Mouse (Mus musculus) cerebellum, adult (tissue): ENCODE results near the gene Stpg3.

Source experiments
- ATAC-seq: cut with Nextera tagmentation; 2 replicates; pipeline ENCODE4 v1.9.2; 2017; ENCODE audit warnings: mild to moderate bottlenecking, moderate library complexity, mixed read lengths; ENCODE audit not compliant: insufficient number of reproducible peaks, low FRiP score, low TSS enrichment

The Stpg3 gene

DNA sequence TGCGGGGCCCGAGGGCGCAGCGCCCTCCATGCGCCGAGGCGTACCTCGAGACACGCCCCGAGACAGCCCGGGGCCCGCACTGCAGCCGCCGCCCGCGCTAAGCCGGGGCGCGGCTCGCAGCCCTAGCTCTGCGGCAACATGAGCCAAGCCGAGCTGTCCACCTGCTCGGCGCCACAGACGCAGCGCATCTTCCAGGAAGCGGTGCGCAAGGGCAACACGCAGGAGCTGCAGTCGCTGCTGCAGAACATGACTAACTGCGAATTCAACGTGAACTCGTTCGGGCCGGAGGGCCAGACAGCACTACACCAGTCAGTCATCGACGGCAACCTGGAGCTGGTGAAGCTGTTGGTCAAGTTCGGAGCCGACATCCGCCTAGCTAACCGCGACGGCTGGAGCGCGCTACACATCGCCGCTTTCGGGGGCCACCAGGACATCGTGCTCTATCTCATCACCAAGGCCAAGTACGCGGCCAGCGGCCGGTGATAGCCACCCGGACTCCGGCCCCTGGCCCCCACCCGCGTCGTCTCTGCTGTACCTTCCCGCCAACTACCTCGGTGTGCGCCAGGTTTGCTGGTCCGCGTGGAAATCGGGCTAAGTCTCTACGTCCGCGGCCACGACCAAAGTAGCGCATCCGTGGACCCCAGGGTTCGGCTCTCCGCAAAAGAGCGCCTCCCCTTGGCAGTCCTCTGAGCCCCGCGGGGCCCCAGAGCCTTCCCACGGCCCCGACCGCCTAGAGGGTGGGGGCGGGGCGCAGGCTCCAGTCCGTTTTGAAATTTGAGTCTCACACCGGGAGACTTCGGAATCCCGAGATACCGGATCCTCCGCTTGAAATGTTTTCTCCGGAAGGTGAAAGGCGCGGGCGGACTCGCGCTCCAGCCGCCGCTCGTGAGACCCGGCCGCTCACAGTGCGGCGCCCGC, 33.2 kb downstream of the Stpg3 start:
- ATAC-seq, result no peak

DNA sequence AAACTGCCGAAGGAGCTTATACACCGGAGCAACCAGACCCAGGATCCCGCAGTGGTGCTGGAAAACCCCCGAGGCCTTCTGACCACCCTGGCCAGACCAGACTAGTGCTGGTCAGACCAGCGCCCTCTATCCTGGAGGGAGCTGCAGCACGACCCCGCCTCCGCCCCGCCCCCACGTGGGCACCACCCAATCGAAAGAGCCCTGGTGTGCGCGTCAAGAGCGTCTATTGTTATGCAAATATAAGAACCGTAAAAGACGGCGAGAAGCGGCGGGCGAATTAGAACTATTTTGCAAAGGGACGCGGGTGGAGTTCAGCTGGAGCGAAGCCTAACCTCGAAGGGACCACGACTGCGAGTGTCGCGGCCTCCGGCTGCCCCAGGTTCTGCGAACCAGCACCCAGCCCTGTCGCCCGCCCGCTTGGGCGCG, 33.9 kb downstream of the Stpg3 start, which contains the start of gene Nrarp:
Gene Nrarp (plus strand): TSS at position 281 of the 426 bp plus-strand sequence.
- ATAC-seq, result peak; percentile 54; the same call in 1 of the 2 replicates

DNA sequence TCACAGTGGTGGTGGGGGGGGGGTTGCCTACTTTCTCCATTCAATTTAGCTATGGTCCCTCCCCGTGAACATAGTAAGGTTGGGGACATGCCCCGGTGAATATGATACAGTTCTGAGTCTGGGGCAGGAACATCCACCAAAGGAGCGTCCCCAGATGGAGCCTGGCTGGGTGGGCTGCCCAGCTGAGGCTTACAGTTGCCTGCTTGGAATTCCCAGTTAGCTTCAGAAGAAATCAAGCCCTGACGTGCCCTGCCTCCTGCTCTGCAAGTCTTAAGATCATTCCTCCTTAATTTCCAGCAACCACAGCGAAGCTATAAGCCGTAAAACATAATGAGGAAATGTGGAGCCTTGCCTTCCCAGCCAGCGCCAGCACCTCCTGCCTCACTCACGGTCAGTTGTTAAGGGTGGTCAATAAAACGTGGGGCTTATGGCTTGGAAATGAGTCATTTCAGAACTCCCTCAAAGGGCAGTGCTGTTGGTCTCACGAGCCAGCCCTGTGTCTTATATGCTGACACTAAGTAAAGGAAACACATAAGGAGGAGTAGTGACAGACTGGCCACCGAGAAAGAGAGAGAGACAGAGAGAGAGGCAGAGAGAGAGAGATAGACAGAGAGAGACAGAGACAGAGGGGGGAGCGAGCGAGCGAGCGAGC, 34.7 kb downstream of the Stpg3 start:
- ATAC-seq, result no peak

DNA sequence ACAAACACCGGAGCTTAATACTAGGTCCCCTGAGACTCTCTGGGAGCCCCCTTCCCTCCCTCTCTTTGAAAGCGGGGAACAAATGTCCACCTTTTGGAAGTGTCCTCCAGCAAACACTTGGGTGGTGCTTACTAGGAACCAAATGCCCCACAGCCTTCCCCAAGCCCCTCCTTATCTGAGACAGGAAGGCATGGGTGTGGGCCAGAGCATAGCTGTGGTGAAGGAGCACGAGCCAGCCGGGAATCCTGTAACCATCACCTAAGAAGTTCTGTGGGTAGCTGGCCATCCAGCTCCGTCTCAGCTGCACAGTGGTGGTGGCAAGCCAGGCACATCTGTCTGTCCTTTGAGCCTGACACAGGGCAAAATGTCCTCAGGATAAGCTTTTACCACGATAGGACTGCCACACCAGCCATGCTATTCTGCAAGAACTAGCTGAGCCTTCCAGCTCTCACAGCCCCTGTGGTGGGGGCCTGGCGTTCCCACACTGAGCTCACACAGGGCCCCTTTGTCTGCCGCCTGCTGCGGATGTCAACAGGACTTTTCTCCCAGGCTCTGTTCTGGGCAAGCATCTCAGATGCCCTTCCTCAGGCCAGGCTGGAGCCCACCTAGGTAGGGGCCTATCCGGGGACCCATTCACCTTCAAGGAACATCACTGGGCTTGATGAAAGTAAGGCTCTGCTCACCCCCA, 36.0 kb downstream of the Stpg3 start:
- ATAC-seq, result no peak

DNA sequence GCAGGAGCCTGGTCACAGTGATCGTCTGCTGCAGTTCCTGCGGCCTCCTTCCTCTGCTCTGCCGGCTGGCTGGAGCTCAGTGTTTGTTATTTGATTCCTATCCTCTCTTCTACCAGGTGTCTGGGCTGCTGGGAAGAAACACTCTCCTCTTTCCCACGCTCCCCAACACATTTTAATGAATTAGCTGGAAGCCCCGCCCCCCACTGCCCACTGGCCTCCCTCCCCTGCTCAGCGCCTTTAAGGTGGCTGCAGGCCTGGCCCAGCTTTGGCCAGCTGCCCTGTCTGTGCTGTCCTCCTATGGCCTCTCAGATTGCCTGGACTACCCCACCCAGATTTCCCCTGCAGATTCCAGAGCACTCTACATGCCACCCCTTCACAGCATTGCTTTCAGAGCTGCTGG, 36.8 kb downstream of the Stpg3 start:
- no peak for ATAC-seq

DNA sequence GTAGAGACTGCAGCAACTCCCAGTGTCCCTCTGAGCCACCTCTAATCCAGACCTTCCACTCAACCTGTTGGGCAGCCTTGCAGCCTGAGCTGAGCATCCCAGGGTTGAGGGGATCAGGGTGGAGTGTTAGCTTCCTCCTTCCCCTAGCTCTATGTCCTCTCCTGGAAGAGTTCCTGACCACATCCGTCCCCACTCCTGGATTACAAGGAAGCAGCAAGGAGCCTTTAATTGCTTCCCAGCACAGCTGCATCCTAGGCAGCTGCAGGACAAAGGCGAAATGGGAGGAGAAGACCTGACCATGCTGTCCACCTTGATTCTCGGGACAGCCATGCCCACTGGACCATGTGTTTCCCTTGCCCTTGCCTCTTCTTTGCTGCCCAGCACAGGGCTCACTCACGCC, 37.4 kb downstream of the Stpg3 start:
- ATAC-seq, result no peak

DNA sequence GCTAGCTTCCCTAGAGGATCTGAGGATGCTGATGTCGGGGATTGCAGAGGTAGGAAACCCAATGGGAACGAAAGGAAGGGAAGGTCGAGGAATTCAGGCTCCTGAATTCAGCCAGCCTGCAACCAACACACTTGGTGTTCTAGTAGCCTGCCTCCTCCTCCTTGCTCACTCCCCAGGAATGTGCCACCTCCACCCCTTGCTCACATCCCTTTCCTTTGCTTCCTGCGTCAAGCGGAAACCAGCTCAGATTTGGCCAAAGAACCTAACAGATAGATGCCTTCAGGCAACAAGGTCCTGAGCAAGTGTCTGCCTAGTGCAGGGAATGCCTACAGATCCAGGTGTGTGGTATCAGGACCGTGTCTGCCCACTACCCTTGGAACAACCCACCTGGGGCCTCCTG, 37.9 kb downstream of the Stpg3 start:
- ATAC-seq, result no peak

DNA sequence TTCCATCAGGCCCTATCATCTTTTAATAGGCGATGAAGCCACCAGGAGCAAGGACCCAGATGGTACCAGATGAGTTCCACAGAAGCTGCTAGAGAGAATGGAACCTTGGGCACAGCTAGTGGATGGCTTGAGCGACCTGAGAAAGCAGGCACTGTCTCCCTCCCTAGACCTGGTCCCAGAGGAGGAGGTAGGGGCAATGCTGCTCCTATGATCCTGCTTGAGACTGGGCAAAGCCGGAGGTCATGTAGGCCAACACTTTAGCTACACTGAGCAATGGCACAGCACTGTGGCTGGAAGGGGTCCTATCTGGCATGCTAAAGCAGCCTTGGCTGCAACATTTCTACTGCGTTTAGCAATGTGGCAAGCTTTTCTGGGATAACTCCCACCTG, 38.8 kb downstream of the Stpg3 start:
- no peak for ATAC-seq

DNA sequence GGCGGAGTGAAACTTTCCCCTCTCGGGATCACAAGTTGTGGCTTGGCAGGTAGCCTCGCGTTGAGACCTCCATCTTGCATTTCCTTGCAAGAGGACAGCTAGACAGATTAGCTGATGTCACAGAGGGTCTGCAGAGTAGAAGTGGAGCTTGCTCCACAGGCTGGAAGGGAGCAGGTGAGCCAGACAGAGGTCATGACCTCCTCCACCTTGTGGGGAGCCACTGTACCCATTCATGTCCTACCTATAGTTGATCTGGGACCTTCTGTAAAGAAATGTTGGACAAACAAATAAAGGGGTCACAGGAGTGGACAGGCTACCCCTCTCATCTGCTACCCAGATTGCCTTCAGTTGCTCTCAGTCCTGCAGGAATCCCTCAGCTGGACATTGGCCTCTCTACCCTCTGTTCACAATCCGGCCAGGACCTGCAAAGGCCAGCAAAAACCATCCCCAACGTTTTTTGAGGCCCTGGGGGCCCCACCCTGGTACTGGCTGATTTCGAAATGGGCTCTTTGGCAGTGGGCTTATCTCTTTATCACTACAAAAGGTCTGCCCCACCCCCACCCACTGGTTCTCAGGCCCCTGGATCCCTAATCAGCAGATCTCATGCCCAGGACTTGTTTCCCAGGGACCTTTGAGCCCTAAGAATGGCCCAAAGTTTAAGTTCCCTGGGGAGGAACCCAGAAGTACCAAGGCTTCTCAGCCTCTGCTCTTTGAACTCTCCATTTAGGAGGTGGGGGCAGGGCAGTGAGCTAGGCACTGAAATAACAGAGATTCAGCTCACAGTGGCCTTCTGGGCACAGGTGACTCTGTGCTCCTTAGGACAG, 39.4 kb downstream of the Stpg3 start:
- ATAC-seq, result no peak

DNA sequence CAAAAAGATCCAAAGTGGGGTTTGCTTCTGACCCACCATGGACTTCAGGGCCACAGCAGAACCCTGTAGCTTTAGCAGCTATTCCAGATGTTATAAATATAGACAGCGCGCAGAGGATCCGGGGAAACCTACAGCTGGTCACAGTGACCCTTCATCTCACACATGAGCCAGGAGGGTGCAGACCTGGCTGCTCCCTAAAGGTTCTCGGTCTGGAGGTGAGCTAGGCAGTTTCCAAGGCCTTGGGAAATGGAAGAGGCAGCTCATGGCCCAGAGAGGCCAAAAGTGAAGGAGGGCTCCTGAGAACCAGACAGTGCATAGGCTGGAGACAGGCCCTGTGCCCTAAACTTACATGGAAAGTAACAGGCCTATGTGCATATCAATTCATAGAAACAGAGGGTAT, 40.6 kb downstream of the Stpg3 start:
- no peak for ATAC-seq

DNA sequence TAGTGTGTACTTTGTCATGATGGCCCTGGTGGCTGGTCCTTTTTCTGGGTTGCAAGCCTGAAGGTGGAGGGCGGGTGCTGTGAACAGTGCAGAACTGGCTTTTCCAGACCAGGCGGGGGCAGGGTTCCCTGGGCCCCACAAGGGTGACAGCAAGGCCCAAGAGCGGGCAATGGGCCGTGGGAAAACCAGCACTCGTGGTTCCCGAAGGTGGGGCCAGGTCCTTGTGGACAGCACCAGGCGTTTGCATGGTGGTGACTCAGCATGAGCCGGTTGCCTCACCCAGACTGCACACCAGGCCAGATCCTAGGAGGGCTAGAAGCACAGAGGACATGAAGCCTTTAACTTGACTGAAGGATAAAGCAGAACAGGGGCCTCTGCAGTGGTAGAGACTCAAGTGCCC, 41.8 kb downstream of the Stpg3 start:
- ATAC-seq, result no peak

DNA sequence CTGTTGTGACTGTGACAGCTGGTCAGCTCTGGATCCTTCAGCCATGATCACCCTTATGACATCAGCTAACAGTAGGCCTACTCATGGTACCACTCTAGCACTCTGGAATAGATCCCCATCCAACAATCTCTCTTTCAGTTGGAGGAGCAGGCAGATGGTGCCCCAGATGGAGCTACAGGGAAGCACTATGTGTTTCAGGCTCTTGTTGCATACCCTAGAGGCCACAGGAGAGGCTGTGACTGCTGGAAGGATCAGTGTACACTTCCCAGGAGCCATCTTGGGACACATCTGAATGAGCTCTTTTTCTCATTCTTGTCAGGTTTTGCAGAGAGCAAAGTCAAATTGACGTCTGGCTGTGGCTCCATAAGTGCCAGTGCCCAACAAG, 42.7 kb downstream of the Stpg3 start:
- ATAC-seq, result no peak

DNA sequence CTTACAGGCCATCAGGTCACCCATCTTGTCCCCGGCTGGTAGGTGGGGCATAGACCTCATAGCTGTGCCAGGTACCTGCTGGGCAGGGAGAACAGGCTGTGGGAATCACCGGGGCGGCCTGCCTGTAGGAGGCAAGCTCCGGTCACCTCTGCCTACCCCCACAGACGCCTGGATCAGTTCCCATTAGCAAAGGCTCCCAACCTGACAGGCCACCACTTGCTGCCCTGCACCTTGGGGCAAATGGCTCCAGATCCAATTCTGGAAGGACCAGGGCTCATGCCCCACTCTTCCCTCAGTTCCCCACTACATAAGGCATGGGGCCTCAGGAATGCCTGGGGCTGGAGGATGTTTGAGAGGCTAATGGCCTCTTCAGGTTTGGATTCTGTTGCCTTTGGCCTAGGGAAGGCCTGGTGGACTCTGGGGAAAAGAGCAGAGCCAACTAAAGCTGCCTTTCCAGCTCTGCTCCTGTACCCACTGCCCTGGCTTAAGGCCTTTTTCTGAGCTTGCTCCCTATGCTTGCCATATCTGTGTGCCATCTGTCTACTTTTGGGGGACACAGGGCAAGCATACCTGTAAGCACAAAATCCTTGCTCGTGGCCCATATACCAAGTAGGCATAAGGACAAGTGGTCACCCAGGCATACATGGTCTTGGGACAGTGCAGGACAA, 43.2 kb downstream of the Stpg3 start:
- no peak for ATAC-seq

DNA sequence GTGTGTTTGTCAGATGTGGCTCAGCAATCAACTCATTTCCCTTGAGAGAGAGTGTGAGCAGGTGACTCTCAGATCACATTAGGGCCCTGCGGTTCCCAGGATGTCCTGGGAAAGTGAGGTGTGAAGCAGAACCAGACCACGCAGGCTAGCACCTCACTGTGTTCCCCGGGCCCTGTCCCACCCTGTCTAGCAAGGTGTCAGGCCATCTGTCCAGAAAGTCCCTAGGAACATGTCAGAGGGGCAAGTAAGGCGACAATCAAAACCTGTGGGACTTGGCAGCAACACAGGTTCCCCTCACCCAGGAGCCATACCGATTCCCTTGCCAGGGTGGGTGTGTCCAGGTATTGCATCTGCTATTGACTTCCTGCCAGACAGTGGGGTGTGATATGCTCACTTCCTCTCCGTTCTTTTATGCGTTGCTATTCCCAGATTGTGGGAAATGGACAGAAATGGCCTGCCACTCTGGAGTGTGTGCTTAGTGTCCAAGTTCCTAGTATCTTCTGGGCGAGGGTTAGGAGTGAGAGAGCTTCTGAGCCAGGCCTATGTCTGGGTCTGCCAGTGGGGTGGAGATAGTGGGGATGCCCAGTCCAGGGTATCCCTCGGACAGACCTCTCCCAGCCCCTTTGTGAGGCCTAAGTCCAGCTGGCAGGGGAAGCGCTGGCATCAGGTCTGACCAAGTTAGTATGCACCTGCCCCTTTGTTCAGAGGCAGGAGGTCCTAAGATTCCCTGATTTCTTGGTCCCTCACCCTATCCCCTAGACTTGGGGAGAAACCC, 43.9 kb downstream of the Stpg3 start:
- ATAC-seq, result no peak

DNA sequence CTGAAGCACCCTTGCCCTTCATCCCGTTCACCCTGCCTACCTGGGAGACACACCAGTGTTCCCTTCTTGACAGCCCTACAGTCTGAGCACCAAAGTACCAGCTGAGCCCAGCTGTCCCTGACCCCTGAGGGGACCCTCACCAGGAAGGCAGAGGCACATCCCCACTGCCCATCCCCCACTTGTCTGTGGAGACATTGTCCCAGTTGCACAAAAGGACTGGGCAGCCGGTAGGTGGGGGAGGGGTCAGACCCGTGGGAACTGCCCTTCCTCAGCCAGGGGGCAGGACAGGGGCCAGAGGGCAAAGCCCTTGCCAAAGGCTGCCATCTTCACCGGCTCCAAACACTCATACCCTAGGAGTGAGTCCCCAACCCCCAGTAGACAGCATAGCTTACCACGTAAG, 44.7 kb downstream of the Stpg3 start:
- no peak for ATAC-seq

DNA sequence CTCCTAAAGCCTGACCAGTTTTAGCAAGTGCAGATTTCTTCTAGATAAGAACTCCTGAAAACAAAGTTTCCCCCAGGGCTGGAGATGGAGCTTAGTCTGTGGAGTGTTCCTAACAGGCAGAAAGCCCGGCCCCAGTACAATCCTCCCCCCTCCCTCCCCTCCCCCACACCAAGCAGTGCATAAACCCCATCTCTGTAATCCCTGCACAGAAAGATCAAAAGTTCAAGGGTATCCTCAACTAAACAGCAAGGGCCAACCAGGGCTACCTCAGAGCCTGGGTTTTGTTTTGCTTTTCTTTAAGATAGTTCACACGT, 45.8 kb downstream of the Stpg3 start:
- no peak for ATAC-seq

DNA sequence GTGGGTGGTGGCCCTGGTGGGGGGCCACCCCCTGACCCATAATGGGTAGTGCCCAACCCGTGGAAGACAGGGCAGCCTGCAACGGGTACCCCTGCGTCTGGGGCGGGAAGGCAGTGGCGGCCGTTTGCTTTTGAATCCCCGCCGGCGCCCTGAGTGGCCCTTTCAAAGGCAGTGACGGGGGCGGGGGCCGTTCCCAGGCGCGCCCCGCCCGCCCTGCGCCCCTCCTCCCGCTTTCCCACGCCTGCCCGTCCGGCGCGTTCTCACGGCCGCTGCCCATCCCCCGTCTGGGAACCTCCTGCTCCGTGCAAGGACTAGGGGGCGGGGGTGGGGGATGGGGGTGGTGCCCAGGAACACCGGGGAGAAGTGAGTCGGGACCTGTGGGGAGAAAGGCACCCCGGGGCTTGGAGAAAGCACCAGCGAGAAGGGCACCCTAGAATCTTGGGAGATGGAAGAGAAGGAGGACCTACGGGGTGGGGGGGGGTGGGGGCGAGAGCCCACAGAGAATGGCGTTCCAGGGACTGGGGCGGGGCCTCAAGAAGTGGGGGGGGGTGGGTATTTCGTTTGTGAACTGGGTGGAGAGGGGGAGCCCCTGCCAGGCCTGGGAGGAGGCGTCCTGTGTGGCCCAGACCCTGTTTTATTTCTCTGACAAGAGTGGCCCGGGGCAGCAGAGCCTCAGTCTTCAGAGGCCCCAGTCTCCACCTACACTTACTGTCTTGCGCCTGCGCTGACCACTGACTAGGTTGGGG, 46.3 kb downstream of the Stpg3 start:
- ATAC-seq, result no peak

DNA sequence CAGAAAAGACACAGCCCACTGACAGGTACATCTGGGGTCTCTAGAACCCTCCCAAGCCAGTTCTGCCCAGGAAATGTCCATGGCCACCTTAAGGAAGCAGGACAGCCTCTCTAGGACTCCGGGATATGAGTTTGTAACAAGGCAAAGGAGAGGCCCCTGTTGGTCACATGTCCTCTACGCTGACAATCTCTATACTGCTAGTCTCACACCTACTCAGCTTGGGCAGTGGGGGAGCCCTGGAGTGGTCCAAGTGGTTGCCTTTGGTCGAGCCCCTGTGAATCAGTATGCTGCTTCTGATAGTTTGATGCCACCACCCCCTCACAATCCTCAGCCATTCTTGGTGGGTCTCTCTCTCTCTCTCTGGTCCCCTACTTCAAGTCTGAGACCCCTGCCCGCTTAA, 47.0 kb downstream of the Stpg3 start:
- ATAC-seq, result no peak
